Mouse (Mus musculus): Measurements from ENCODE around the gene Trim17. TPM values are rescaled to one million over a fixed set of nuclear protein-coding genes. Genes with fewer than 3 reads are reported as not detected.
"Not testable (repeated sequence)": the region's sequence is repeated elsewhere in the genome, so short reads cannot be mapped to it uniquely, and the experiment has no call there.

Trim17 gene
- polyA plus RNA-seq, 1 experiment from 2014 or later = 1.3 TPM

DNA sequence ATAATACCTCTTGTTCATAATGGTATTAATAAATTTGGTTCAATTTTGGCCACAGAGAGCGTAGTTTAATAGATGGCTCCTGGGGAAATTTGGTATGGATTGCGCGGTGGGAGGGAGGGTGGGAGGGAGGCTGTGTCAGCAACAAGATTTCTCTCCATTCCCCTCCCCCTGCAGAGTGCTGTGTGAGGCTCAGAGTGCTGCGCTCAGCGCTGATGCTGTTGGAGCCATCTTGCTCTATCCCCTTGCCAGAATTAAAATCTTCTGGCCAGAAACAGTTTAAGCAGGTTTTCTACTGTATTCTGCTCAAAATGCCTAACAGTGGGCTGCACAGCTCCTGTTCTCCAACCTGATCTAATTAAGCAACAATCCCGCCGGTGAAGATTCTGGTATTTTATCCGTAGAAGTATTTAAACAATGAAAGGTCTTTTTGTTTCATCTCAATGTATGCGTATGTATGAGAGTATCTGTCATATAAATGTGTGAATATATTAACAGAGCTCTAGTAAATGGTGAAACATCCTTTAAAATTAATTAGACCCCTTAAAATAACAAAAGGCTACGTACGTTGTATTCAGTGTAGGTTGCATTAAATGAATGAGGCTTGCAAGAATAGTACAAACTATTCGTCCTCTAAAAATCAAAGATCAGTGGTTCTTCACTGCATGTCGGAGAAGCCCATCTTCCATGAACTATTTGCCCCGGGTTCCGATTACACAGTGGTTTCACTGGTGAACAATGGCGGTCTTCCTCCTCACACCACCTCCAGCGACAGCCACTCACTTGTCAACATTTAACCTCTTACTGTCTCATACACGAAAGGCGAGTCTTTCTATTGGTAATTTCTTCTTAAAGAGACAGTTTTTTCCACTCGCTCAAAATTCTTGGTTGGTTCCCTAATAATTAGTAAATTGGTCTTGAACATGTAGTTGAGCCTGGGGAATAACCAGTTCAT is 4.7 kb upstream of the Trim17 start:
- Histone ChIP-seq H3K4me2 (peak overlapping the region; percentile 58), H3K36me3 (no peaks in the 10 kb centered on the region), H3K9ac (peak overlapping the region; percentile 96), H3K9me3 (no peaks in the 10 kb centered on the region), H3K27me3 (no peaks in the 10 kb centered on the region), H3K4me1 (replicated peaks) (peaks cover 47% of the 10 kb centered on the region), H3K27ac (replicated peaks) (peak overlapping the region; percentile 100), H3K4me3 (peak overlapping the region; percentile 64)
- ATAC-seq (ENCODE audit: low read depth) = peak; percentile 68
- 3% methylated on average over 20 of the region's 20 CpGs for WGBS

DNA sequence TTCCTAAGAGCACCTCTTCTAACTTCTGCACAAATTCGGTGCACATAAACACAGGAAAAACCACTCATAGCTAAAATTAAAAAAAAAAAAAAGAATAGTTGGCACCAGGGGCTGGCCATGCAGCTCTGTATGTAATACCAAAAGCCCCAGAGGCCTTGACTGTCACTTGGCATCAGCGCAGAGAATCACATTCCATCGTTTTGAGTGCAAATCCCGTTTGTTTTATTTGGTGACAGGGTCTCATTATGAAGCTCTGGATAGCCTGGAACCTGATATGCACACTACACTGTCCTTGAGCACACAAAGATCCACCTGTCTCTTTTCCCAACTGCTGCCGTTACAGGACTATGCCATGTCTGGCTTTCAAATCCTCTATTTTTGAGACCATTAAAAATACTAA is 3.3 kb upstream of the Trim17 start:
- peak overlapping the region; percentile 100 for H3K27ac ChIP-seq (replicated peaks)
- no peaks in the 10 kb centered on the region for H3K27me3 ChIP-seq
- peak overlapping the region; percentile 96 for H3K9ac ChIP-seq
- 60% methylated on average over 5 of the region's 5 CpGs for WGBS
- peak overlapping the region; percentile 64 for H3K4me3 ChIP-seq
- H3K4me1 ChIP-seq (replicated peaks) = peaks cover 53% of the 10 kb centered on the region
- H3K36me3 ChIP-seq = no peaks in the 10 kb centered on the region
- no peaks in the 10 kb centered on the region for H3K9me3 ChIP-seq
- no peak for ATAC-seq (ENCODE audit: low read depth)
- peak overlapping the region; percentile 58 for H3K4me2 ChIP-seq

DNA sequence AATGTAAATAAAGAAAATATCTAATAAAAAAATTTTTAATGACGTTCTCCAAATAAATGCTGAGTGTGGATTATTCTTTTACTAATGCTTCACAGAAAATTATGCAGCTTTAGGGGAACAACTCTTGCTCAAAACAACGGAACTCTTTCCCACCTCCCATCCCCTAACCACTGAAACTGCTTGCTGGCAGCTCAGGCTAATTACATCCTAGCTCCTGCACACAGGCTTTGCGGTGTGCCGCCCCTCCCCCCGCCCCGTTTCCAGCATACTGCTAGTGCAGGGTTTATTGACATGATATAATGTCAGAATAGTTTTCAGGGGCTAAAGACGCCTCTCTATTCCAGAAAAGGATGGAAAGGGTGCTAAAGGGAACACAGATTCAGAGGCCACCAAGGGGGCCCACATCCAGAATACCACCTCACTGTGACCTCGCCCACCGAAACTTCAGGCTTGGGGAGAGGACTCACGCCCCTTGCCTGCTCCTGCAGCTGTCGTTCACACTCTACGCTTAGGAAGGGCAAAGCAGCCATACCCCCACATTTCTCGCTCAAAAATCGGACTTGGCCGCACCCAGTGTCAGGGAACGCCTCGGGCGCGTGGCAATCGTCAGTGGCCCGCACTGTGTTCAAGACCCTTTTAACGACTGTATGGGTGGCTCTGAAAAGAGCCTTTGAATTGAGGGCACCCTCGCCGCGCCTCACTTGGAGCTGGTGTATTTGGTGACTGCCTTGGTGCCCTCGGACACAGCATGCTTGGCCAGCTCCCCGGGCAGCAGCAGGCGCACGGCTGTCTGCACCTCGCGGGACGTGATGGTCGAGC is 925 bp upstream of the Trim17 start:
- H3K4me3 ChIP-seq = peak overlapping the region; percentile 74
- 0 out of 2 replicates have a peak, but pooled peaks cover 14% of the 10 kb centered on the region for H3K36me3 ChIP-seq
- peak overlapping the region; percentile 99 for H3K9ac ChIP-seq
- peak overlapping the region; percentile 87 for H3K4me2 ChIP-seq
- peaks cover 60% of the 10 kb centered on the region for H3K4me1 ChIP-seq (replicated peaks)
- peak overlapping the region; percentile 100 for H3K27ac ChIP-seq (replicated peaks)
- no peak; the same call in none of the 2 replicates for ATAC-seq (ENCODE audit: low read depth)
- WGBS = 1% methylated on average over 33 of the region's 33 CpGs
- H3K27me3 ChIP-seq = no peaks in the 10 kb centered on the region
- no peaks in the 10 kb centered on the region for H3K9me3 ChIP-seq

DNA sequence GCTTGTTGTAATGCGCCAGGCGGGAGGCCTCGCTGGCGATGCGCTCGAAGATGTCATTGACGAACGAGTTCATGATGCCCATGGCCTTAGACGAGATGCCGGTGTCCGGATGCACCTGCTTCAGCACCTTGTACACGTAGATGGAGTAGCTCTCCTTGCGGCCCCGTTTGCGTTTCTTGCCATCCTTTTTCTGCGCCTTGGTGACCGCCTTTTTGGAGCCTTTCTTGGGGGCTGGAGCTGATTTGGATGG is 390 bp upstream of the Trim17 start:
- WGBS = under 1% methylated on average over 17 of the region's 17 CpGs
- 0 out of 2 replicates have a peak, but pooled peaks cover 15% of the 10 kb centered on the region for H3K36me3 ChIP-seq
- peak overlapping the region; percentile 87 for H3K4me2 ChIP-seq
- peaks cover 65% of the 10 kb centered on the region for H3K4me1 ChIP-seq (replicated peaks)
- H3K9me3 ChIP-seq, H3K27me3 ChIP-seq: not testable (repeated sequence)
- H3K9ac ChIP-seq = peak overlapping the region; percentile 99
- peak overlapping the region; percentile 100 for H3K27ac ChIP-seq (replicated peaks)
- ATAC-seq (ENCODE audit: low read depth) = peak; percentile 17; the same call in 1 of the 2 replicates
- peak overlapping the region; percentile 74 for H3K4me3 ChIP-seq

DNA sequence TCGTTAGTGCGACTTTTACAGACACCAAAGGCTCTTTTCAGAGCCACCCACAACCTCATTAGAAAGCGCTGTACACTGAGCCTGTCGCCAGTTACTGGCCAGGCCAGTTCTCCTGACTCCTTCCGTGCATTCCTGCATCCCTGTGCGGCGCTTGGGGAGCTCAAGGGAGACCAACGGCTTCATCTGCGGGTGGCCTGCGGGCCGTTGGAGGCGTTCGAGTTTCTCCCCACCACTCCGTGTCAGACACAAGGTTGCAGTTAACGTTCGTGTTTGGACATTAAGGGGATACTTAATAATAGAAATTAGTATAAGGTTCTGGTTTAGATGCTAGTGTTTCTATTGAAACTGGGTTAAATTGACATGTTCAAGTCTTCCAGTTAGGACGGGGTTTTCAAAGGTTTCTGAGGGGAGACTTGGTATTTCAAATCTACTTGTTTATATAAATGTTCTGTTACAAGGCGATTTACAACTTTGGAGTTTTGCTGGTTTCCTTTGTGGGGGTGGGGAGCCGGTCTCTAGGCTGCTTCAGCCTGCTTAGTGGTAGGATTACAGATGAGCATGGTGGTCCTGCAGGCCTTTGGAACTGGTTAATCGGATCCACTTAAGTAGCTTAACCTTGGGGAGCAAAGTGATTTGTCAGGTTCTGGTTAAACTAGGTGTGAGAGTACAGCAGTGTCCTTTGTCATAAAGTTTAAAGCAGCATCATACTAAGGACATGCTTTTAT is 820 bp downstream of the Trim17 start:
- H3K27me3 ChIP-seq = no peaks in the 10 kb centered on the region
- H3K4me2 ChIP-seq = peak overlapping the region; percentile 87
- H3K9me3 ChIP-seq = no peaks in the 10 kb centered on the region
- no peak; the same call in 1 of the 2 replicates for ATAC-seq (ENCODE audit: low read depth)
- peak overlapping the region; percentile 74 for H3K4me3 ChIP-seq
- 0 out of 2 replicates have a peak, but pooled peaks cover 15% of the 10 kb centered on the region for H3K36me3 ChIP-seq
- H3K9ac ChIP-seq = peak overlapping the region; percentile 95
- under 1% methylated on average over 20 of the region's 20 CpGs for WGBS
- H3K4me1 ChIP-seq (replicated peaks) = peaks cover 71% of the 10 kb centered on the region
- H3K27ac ChIP-seq (replicated peaks) = peak overlapping the region; percentile 100

DNA sequence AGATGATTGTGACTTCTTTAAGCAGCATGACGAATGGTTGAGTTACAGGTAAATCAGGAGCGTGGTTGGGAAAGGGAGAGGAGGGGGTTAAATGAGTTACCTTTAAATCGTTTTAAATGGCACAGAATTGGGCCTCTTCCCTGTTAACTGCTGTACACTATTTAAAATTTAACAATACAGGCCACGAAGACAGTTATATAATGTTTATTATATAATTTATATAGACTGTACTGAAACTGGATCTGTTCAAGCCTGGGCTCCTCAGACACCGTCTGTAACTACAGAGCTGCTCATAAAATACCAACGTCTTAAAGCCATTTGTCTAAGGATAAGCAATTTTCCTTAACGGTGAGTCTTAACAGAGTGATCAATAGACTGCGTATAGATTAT is 1.4 kb downstream of the Trim17 start:
- Histone ChIP-seq H3K9ac (peak overlapping the region; percentile 95), H3K4me3 (peak overlapping the region; percentile 74), H3K27me3 (no peaks in the 10 kb centered on the region), H3K36me3 (0 out of 2 replicates have a peak, but pooled peaks cover 15% of the 10 kb centered on the region), H3K4me1 (replicated peaks) (peaks cover 65% of the 10 kb centered on the region), H3K27ac (replicated peaks) (peak overlapping the region; percentile 100), H3K4me2 (peak overlapping the region; percentile 87), H3K9me3 (no peaks in the 10 kb centered on the region)
- no peak for ATAC-seq (ENCODE audit: low read depth)
- 23% methylated on average over 8 of the region's 8 CpGs for WGBS

DNA sequence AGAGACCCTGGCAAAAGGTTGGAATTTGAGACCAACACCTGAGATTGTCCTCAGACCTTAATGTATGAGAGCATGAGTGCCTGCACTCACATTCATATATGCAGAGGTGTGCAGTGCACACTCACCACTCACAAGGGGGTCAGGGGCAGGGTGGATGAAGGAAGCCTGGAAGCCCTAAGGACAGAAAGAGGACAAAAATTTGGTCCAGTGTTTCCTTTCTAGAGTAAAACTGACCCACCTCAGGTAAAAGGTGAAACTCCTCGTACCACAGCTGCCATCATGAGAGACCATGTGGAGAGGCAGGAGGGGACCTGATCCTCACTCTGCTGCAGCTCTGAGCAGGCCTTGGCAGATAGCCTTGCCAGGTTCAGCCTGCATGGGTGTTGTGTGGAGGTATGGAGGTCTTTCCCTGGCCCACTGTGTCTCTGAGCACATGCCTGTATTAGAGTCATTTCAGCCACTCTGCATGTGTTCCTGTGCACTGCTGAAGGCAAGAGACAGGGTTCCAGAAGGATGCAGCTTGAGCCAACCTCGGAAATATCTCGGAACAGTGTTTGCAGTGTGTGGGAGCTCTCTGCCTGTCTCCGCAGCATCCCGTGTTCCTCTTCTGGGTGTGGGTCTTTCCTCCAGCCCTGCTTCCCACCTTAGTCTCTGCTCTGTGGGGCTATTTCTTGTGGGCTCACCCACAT is 2.9 kb downstream of the Trim17 start:
- 87% methylated on average over 5 of the region's 5 CpGs for WGBS
- Histone ChIP-seq H3K27me3 (peaks cover 9% of the 10 kb centered on the region), H3K27ac (replicated peaks) (no peak overlapping the region), H3K9ac (peak overlapping the region; percentile 95), H3K4me1 (replicated peaks) (peaks cover 51% of the 10 kb centered on the region), H3K9me3 (no peaks in the 10 kb centered on the region), H3K4me3 (peak overlapping the region; percentile 74), H3K4me2 (peak overlapping the region; percentile 87), H3K36me3 (0 out of 2 replicates have a peak, but pooled peaks cover 15% of the 10 kb centered on the region)
- ATAC-seq (ENCODE audit: low read depth) = no peak

DNA sequence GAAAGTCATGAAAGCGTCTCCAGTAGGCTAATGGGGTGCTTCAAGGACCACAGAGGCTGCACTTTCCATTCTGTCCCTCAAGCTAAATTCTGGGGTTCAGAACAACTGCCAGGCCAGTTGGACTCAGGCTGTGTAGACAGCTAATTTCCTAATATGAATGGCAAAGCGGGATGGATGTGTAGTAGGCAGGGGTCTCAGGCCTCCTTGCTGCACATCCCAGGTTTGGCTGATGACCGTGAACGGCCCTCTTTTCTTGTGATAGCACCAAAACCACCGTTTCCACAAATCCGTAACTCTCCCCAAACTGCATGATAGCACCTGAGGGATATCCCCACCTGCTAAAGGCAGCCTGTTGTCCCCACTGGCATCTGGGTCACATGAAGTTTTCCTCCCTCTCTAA is 4.1 kb downstream of the Trim17 start:
- no peak for ATAC-seq (ENCODE audit: low read depth)
- H3K9me3 ChIP-seq = no peaks in the 10 kb centered on the region
- peaks cover 42% of the 10 kb centered on the region for H3K4me1 ChIP-seq (replicated peaks)
- H3K27ac ChIP-seq (replicated peaks) = no peak overlapping the region
- peak overlapping the region; percentile 95; the same call in 1 of the 2 replicates for H3K9ac ChIP-seq
- WGBS = 81% methylated on average over 6 of the region's 6 CpGs
- H3K36me3 ChIP-seq = 0 out of 2 replicates have a peak, but pooled peaks cover 15% of the 10 kb centered on the region
- peak overlapping the region; percentile 87 for H3K4me2 ChIP-seq
- H3K4me3 ChIP-seq = no peak overlapping the region
- H3K27me3 ChIP-seq = peaks cover 16% of the 10 kb centered on the region

DNA sequence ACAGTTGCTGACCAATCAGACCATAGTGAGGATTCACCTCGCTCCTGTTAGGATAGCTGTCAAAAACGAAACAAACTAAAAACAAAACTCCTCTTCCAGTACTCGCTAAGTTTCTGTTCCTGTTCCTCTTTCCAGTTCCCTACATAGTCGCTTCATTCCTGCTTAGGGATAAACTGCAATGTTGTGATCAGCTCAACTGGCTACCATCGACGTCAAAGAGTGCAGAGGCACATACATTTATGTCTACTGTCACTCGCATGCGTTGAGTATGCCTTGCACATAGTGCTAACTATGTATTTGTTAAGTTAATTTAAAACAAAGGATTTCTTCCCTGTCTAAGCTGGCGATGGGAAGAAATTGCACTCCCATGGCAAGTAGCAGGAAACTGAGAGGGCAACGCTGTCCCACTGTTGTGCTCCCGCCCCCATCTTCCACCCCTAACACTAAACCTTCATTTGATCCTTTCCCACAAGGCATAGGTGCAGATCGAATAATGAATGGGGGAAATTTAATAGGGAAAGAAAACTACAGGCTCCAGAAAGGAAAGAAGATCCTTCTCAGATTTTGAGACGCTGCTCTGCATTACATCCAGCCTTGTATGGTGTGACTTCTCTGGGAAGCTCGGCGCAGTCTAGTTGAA is 4.8 kb downstream of the Trim17 start:
- Histone ChIP-seq H3K27me3 (peaks cover 16% of the 10 kb centered on the region), H3K36me3 (0 out of 2 replicates have a peak, but pooled peaks cover 15% of the 10 kb centered on the region), H3K4me2 (peak overlapping the region; percentile 87), H3K9me3 (no peaks in the 10 kb centered on the region), H3K9ac (peak overlapping the region; percentile 73), H3K4me3 (peak overlapping the region; percentile 47), H3K27ac (replicated peaks) (peak overlapping the region; percentile 84), H3K4me1 (replicated peaks) (peaks cover 42% of the 10 kb centered on the region)
- no peak for ATAC-seq (ENCODE audit: low read depth)
- 31% methylated on average over 15 of the region's 15 CpGs for WGBS

DNA sequence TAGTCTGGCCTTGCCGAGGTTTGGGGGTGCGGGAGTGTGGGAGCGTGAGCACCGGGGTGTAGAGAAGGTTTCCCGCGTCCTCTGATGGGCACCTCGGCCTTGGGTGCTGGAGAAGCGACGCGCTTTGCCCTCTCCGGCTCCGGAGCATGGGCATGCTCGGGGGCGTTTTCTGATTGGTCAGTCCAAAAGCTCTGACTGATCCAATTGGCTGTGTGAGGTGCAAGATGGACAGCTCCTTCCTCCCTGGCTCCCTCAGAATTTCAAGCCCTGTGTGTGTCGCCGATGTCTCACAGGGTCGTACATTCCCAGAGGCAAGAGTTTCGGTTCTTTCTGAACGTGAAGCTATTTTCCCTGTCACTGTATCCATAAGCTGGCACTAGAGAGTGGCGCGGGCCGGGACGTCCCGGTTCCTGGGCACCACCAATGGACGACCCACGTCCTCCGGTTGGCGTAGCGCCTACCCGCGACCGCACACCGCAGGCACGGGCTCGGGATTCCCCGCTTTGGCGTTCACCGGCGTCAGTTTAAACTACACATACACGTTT is 5.5 kb downstream of the Trim17 start:
- Histone ChIP-seq H3K4me3 (peak overlapping the region; percentile 47), H3K4me1 (replicated peaks) (peaks cover 47% of the 10 kb centered on the region), H3K27ac (replicated peaks) (peak overlapping the region; percentile 84), H3K36me3 (0 out of 2 replicates have a peak, but pooled peaks cover 15% of the 10 kb centered on the region), H3K4me2 (peak overlapping the region; percentile 87), H3K9ac (peak overlapping the region; percentile 73), H3K9me3 (no peaks in the 10 kb centered on the region), H3K27me3 (peaks cover 16% of the 10 kb centered on the region)
- ATAC-seq (ENCODE audit: low read depth) = peak; percentile 78
- 2% methylated on average over 40 of the region's 40 CpGs for WGBS

Data from neural tube, embryonic 13.5 days (tissue).